Mouse (Mus musculus): ENCODE measurements around the gene Nrgn. TPM values are rescaled to one million over a fixed set of nuclear protein-coding genes. Genes with fewer than 3 reads are reported as not detected.

The Nrgn gene
- total RNA-seq, 2 experiments from 2014 or later, result 0.72 to 0.79 TPM

- peak; percentile 80 for DNase-seq
These were observed 22.4 kb downstream of the Nrgn start for GRCm38 (mm10) chr9:37530031-37530887.

GRCm38 (mm10) chr9:37528225-37528970 lies 24.3 kb downstream of the Nrgn start:
- peak; percentile 52 for DNase-seq

GRCm38 (mm10) chr9:37527396-37528224 lies 25.1 kb downstream of the Nrgn start, which contains the start of gene Esam:
TSS of gene Esam (plus strand) at chr9:37528078.
- peak; percentile 77 for DNase-seq

GRCm38 (mm10) chr9:37526443-37527395 lies 26.0 kb downstream of the Nrgn start:
- DNase-seq, result peak; percentile 51

- no peak for DNase-seq
These were observed 27.2 kb downstream of the Nrgn start for GRCm38 (mm10) chr9:37525461-37525860.

GRCm38 (mm10) chr9:37519995-37520394 lies 32.7 kb downstream of the Nrgn start:
- DNase-seq, result no peak

- no peak for DNase-seq
These were observed 33.7 kb downstream of the Nrgn start for GRCm38 (mm10) chr9:37518991-37519390.

- DNase-seq, result no peak
These were observed 35.2 kb downstream of the Nrgn start for GRCm38 (mm10) chr9:37517467-37517866.

- no peak for DNase-seq
These were observed 38.2 kb downstream of the Nrgn start for GRCm38 (mm10) chr9:37514456-37514855.

GRCm38 (mm10) chr9:37512097-37512496 lies 40.6 kb downstream of the Nrgn start:
- no peak for DNase-seq

GRCm38 (mm10) chr9:37506023-37506422 lies 46.7 kb downstream of the Nrgn start:
- DNase-seq, result no peak

GRCm38 (mm10) chr9:37504348-37504747 lies 48.4 kb downstream of the Nrgn start:
- DNase-seq, result no peak

- DNase-seq, result no peak
These were observed 51.5 kb downstream of the Nrgn start for GRCm38 (mm10) chr9:37501170-37501569.

GRCm38 (mm10) chr9:37500201-37500600 lies 52.5 kb downstream of the Nrgn start:
- no peak for DNase-seq

GRCm38 (mm10) chr9:37496325-37496724 lies 56.4 kb downstream of the Nrgn start:
- DNase-seq, result no peak

- no peak for DNase-seq
These were observed 56.9 kb downstream of the Nrgn start for GRCm38 (mm10) chr9:37495761-37496160.

Other genes with a start within 250 kb of the Nrgn start
- gene Ccdc15, start 204.5 kb downstream of the Nrgn start, total RNA-seq (2021), result 1 to 10 TPM; 1.2 to 1.3 TPM
- under 1 TPM; 0.13 to 0.33 TPM for gene Hepacam, start 185.6 kb downstream of the Nrgn start, total RNA-seq (2021)
- 1 to 10 TPM; 7.6 to 9.7 TPM for gene Robo4, start 151.0 kb downstream of the Nrgn start, total RNA-seq (2021)
- not detected for gene Robo3, start 119.7 kb downstream of the Nrgn start, total RNA-seq (2021)
- gene Msantd2, start 63.6 kb downstream of the Nrgn start, total RNA-seq (2021), result 1 to 10 TPM; 3.0 to 6.6 TPM
- 10 to 100 TPM; 17.0 to 26.7 TPM for gene Esam, start 24.8 kb downstream of the Nrgn start, total RNA-seq (2021)
- 1 to 10 TPM; 1.1 to 2.4 TPM for gene Vsig2, start 13.6 kb downstream of the Nrgn start, total RNA-seq (2021)
- 1 to 10 TPM; 3.0 to 4.0 TPM for gene Siae, start 2.8 kb upstream of the Nrgn start, total RNA-seq (2021)
- gene Spa17, start 60.8 kb upstream of the Nrgn start, total RNA-seq (2021), result 1 to 10 TPM; 2.0 to 3.4 TPM
- gene Tbrg1, start 104.4 kb upstream of the Nrgn start, total RNA-seq (2021), result 10 to 100 TPM; 28.7 to 32.5 TPM
- gene Panx3, start 116.3 kb upstream of the Nrgn start, total RNA-seq (2021), result not detected
- gene Olfr160, start 163.3 kb upstream of the Nrgn start, total RNA-seq (2021), result not detected
- gene Olfr874, start 192.2 kb upstream of the Nrgn start, total RNA-seq (2021), result not detected
- not detected for gene Olfr875, start 219.0 kb upstream of the Nrgn start, total RNA-seq (2021)

Measured in gastrocnemius, postnatal 25 days (tissue).